Mouse (Mus musculus): ENCODE results near the gene Myo5c. TPM values are rescaled to one million over a fixed set of nuclear protein-coding genes. Genes with fewer than 3 reads are reported as not detected.

Myo5c gene
- total RNA-seq (2012; rRNA removed) (0.03 TPM in 1 of 2 replicates, not detected in the other), polyA plus RNA-seq (2012; ENCODE audit: insufficient read depth in 1 of 2, insufficient read length in 2 of 2, low read depth in 1 of 2, low replicate concordance in 2 of 2, missing spikeins in 1 of 2) (under 1 TPM in 1 of 2 experiments, not detected in 1; 0.13 TPM)

DNA sequence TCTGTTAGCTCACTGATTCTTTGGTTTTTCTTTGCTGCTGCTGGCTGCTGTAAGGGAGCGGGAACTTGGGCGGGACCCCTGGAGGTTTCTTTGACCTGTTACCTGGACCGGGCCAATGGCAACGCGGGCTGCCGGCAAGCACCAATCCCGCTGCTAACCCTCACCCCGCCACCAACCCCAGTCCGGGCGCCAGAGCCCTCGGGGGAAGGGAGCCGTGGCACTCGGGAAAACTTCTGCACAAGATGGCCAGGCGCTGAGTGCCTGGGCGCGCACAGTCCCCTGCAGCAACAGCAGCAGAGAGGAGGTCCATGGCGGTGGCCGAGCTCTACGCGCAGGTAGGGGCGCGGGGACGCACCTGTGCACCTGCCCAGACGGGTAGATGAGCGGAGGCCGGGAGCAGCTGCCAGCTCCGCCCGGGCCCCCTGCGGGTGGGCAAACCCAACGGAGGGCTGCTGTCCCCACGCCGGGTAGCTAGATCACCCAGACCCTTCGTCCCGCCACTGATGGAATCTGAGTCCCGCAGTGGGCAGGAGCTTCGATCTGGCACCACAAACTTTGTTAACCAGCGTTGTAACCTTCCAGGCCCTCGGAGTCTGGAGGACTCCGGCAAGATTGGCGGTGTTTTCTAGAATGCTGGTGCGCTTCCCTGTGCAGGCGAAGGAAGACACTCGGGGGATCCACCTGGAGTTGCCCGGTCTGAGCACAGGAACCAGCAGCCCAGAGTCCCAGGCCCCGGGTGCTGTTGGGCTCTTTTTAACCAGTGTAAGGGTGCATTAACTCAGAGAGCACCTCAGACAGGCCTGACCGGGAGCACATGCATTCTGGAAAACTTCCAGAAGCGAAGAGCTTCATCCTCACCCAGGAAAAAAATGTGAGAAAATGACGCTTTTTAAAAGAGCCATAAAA, at the start of gene Myo5c:
Gene Myo5c (plus strand): TSS at position 180 of the 906 bp plus-strand sequence.
- TF ChIP-seq BHLHE40 (IDR thresholded peaks at IDR 0.05; ENCODE audit: borderline replicate concordance, low read depth, low read length) (no peak), MYC (IDR thresholded peaks at IDR 0.05; ENCODE audit: low read depth, low read length) (no peak), TCF12 (IDR thresholded peaks at IDR 0.05; ENCODE audit: low read depth, low read length) (no peak), ZNF384 (IDR thresholded peaks at IDR 0.05; ENCODE audit: low read depth, low read length) (no peak), CHD1 (IDR thresholded peaks at IDR 0.05; ENCODE audit: low read depth, low read length) (no peak), GATA1 (IDR thresholded peaks at IDR 0.05; ENCODE audit: low read depth, low read length) (no peak), RCOR1 (IDR thresholded peaks at IDR 0.05; ENCODE audit: low read depth, low read length) (no peak), NRF1 (IDR thresholded peaks at IDR 0.05; ENCODE audit: insufficient read depth, low read depth, low read length, poor library complexity, severe bottlenecking) (no peak), TBP (IDR thresholded peaks at IDR 0.05; ENCODE audit: low read depth, low read length) (no peak), KAT2A (conservative IDR thresholded peaks at IDR 0.05; ENCODE audit: low read depth, low read length) (no peak), POLR2AphosphoS2 (IDR thresholded peaks at IDR 0.05; ENCODE audit: low read length) (no peak), E2F4 (IDR thresholded peaks at IDR 0.05; ENCODE audit: borderline replicate concordance, low read depth, low read length) (no peak), MXI1 (IDR thresholded peaks at IDR 0.05; ENCODE audit: low read depth, low read length) (no peak), SMC3 (IDR thresholded peaks at IDR 0.05; ENCODE audit: low read depth, low read length) (no peak)
- Histone ChIP-seq H3K27ac (ENCODE audit: control insufficient read depth, low read depth, low read length) (no peak within 1 kb of the TSS), H3K9ac (ENCODE audit: control insufficient read depth, low read depth, low read length, poor library complexity, severe bottlenecking) (no peak within 1 kb of the TSS), H3K79me2 (ENCODE audit: control insufficient read depth, insufficient read depth, low read length, poor library complexity) (no peaks in the 10 kb centered on the region), H3K36me3 (ENCODE audit: control insufficient read depth in 1 of 2, insufficient read depth in 2 of 2, low read length in 2 of 2) (no peaks in the 10 kb centered on the region), H3K4me1 (ENCODE audit: control insufficient read depth in 1 of 2, insufficient read depth in 2 of 2, low read length in 2 of 2) (no peaks in the 10 kb centered on the region), H3K9me3 (replicated peaks; ENCODE audit: insufficient read depth, low read length) (no peaks in the 10 kb centered on the region), H3K27me3 (ENCODE audit: control insufficient read depth in 1 of 2, insufficient read depth in 2 of 2, low read length in 2 of 2) (no peaks in the 10 kb centered on the region), H3K4me3 (ENCODE audit: control insufficient read depth in 1 of 2, insufficient read depth in 1 of 2, low read depth in 2 of 2, low read length in 2 of 2) (no peak within 1 kb of the TSS)
- no peak for DNase-seq (ENCODE audit: low read depth, low spot score)

DNA sequence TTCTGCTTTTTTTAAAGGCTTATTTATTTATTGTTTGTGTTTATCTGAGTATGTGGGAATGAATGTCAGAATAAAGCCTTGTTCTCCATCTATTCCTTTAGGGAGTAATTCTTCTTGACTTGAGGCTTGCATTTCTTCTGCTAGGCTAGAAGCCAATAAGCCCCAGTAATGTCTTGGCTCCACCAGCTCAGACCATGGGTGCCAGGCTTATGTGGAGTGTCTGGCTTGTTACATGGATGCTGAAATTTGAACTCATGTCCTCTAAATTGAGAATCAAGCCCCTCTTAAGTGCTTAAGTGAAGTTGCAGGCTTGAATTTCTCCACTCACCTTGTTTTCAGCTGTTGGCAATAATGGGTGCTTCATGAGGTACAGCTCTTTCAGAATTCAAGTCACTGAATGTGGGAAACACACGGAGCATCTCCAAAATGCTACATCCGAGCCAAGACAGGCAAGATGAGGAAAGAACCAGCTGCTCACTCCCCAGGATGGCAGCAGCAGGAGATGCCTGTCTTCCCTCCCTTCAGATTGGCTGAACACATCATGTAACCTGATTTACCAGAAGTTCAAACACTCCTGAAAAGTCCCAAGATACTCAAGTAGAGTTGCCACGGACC, 44.1 kb upstream of the Myo5c start:
- H3K27me3 ChIP-seq (ENCODE audit: control insufficient read depth in 1 of 2, insufficient read depth in 2 of 2, low read length in 2 of 2), result no peaks in the 10 kb centered on the region
- peaks cover 0 to 2% of the 10 kb centered on the region in 2 experiments; a peak in 2 of 4 replicates for H3K36me3 ChIP-seq (ENCODE audit: control insufficient read depth in 1 of 2, insufficient read depth in 2 of 2, low read length in 2 of 2)
- no peak overlapping the region for H3K27ac ChIP-seq (ENCODE audit: control insufficient read depth, low read depth, low read length)
- H3K9me3 ChIP-seq (replicated peaks; ENCODE audit: insufficient read depth, low read length), result no peaks in the 10 kb centered on the region
- TF ChIP-seq POLR2AphosphoS5 (IDR thresholded peaks at IDR 0.05; ENCODE audit: borderline replicate concordance, low read depth, low read length), result no peak
- no peaks in the 10 kb centered on the region for H3K4me1 ChIP-seq (ENCODE audit: control insufficient read depth in 1 of 2, insufficient read depth in 2 of 2, low read length in 2 of 2)
- H3K79me2 ChIP-seq (ENCODE audit: control insufficient read depth, insufficient read depth, low read length, poor library complexity), result no peaks in the 10 kb centered on the region
- DNase-seq (ENCODE audit: low read depth, low spot score), result no peak
- no peak overlapping the region for H3K9ac ChIP-seq (ENCODE audit: control insufficient read depth, low read depth, low read length, poor library complexity, severe bottlenecking)
- no peak overlapping the region for H3K4me3 ChIP-seq (ENCODE audit: control insufficient read depth in 1 of 2, insufficient read depth in 1 of 2, low read depth in 2 of 2, low read length in 2 of 2)

All from MEL (cell line).